Mouse (Mus musculus) left cerebral cortex, postnatal 25 days (tissue): ENCODE data around the gene Gm49405. TPM values are rescaled to one million over a fixed set of nuclear protein-coding genes. Genes with fewer than 3 reads are reported as not detected.
"Not testable (repeated sequence)": the region's sequence is repeated elsewhere in the genome, so short reads cannot be mapped to it uniquely, and the experiment has no call there.

Experiments
- DNase-seq, 2 experiments: peaks; one replicate each; pipeline ENCODE4 v3.0.0; 2022; ENCODE audit warnings: low spot score in 2 of 2, mixed read lengths in 1 of 2
- intact Hi-C: fragments of 180-260 bp; cut with DNase I; formaldehyde crosslinking; loops from one replicate; pipeline ENCODE4 v1.15.1; 2025
- total RNA-seq, 2 experiments: library from RNA; stranded (reverse); gene quantifications; 2 replicates each; pipeline ENCODE4 v1.2.3; 2021

Gm49405 gene
- total RNA-seq, 2 experiments from 2014 or later = 1.1 to 1.6 TPM

DNA sequence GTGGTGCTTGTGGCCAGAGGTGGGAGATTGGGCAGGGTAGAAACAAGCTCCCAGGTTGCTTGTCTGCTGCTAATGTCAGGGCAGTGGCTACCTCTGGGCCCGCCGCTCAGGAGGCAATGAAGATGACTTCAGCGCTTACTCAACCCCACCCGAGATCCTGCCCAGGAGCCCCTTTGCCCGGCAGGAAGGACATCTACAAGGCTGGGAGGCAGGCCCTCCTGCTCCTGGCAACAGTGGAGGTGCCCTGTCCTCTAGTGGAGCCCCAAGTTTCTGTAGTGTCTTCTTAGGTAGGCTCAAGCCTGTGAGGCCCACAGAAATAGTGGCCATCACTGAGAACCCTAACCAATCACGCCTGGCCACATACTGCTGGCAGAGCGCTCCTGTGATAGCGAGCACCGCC is 4.7 kb downstream of the Gm49405 start:
- intact Hi-C loops = no loop called here
- DNase-seq = no peak

DNA sequence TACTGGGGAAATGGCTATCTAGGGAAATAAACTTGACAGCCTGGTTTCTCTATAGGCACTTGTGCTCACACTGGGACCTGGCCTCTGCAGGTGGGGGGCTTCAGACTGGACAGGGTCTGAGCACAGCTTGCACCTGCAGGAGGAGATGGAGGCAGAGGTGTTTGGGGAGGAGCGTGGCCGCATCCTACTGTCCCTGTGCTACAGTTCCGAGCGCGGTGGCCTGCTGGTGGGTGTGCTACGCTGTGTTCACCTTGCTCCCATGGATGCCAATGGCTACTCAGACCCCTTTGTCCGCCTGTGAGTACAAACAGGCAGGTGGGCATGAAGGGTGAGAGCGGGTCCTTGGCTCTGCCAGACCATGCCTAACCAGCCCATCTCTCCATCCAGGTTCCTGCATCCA is 5.5 kb downstream of the Gm49405 start:
- intact Hi-C loops = no loop called here
- DNase-seq = no peak

DNA sequence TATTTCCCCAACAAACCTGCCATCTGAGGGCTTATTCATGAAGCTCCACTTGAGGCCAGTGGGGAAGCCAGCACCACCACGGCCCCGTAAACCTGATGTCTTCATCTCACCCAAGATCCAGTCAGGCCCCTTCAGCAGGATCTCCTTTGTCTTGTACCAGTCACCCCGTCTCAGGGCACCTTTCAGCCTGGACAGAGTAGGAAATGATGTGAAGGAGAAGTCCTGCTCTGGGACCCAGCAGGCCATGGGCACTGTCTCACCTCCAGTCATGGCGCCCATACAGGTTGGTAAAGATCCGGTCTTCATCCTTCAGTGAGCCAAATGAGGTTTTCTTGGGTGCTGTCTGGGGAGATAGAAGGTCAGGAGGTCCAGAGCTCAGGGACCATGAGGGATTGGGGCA is 10.7 kb downstream of the Gm49405 start:
- intact Hi-C loops = loop anchor here (10.0 kb wide), 1 partner anchor 294 kb away; the partner anchor contains the start of gene Grk2
- no peak for DNase-seq

DNA sequence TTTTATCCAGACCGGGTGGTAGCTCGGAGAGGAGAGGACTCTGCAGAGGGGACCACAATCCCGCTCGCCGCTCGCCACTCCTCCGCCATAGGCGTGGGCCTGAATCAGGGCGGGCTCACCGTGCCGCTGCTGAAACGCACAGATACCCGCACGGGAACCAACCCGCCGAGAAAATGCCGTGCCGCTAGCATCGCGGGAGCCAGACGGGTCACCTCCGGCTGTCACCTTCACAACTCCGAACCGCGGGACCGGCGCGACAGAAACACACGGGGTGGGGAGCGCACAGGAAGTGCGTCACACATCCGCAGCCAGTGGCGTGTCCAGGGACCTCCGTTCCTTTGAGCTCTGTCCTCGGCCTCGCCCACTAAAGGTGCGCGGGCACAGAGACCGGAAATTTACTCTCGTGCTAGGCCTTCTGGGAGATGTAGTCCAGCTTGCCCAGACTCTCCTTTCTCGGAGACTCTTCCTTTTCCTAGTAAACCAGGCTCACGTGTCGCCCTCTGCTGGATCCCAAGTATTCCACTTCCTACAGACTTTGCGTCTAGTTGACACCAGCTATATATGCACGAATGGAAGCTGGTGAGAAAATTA is 12.1 kb downstream of the Gm49405 start, which contains the start of gene Ndufv1:
Gene Ndufv1, minus strand, starts transcription at position 375 of the 591 bp plus-strand sequence.
- intact Hi-C loops = loop anchor here (1.0 to 10.0 kb wide), 3 partner anchors 12 to 292 kb away; partner anchors contain the start of genes Gm49405, Grk2 and Nudt8
- peak; percentile 98 to 100 for DNase-seq

DNA sequence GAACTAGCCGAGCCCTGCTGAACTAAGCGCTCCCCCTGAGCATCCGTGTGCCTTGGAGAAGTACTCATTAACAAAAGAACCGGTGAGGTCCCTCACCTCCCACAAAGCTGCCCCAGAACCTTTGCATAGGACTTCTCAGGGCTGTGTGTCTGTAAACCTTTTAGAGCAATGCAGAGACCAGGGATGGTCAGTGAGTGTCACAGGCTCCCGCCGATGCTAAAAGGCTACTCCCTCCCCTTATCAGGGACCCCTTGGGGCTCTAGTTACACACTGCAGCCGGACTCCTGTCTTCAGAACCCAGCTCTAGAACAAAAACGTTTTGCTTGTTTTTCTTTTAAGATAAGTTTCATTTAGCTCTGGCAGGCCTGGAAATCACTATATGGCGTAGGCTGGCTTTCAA is 12.6 kb downstream of the Gm49405 start:
- intact Hi-C loops = loop anchor here (1.0 to 10.0 kb wide), 2 partner anchors 67 to 292 kb away; partner anchors contain the start of gene Grk2

DNA sequence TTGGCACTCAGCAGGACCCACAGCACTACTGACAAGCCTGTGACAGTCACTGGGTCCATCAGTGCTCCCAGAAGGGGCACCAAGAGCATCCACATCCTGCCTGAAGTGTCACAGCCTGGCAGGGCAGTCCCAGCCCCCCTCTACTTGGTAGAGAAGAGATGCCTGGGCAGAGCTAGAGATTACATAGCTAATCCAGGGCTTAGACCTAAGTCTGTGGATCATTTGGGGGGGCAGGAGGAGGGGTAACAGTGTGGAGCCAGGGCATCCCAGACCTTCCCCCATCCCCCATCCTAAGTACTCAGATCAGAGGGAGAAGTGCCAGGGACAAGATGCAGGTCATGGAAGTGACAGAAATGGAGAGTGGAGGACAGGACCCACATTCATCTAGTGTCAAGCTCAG is 14.4 kb downstream of the Gm49405 start:
- DNase-seq = no peak
- intact Hi-C loops = loop anchor here (5.0 to 10.0 kb wide), 3 partner anchors 77 to 290 kb away; partner anchors contain the start of gene Grk2

More for the DNA sequence above, 12.6 kb downstream of the Gm49405 start:
- no peak for DNase-seq

DNA sequence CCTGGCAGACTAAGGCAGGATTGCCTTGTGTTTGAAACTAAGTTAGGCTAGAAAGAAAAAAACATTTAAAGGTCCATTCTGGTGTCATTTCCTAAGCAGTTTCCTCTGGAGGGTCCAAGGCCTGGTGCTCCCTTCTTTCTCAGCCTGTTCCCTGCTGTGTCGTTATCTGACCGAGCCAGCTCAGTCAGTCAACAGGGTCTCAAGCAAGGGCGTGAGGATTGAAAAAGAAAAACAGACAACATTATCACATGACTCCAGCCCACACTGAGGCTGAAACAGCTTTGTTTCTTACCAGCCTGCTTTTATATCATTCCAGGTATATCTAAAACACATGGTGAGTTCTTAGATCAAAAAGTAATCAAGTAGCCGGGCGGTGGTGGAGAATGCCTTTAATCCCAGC is 15.2 kb downstream of the Gm49405 start:
- DNase-seq = no peak
- intact Hi-C loops = loop anchor here (5.0 to 10.0 kb wide), 3 partner anchors 77 to 289 kb away; partner anchors contain the start of gene Grk2

DNA sequence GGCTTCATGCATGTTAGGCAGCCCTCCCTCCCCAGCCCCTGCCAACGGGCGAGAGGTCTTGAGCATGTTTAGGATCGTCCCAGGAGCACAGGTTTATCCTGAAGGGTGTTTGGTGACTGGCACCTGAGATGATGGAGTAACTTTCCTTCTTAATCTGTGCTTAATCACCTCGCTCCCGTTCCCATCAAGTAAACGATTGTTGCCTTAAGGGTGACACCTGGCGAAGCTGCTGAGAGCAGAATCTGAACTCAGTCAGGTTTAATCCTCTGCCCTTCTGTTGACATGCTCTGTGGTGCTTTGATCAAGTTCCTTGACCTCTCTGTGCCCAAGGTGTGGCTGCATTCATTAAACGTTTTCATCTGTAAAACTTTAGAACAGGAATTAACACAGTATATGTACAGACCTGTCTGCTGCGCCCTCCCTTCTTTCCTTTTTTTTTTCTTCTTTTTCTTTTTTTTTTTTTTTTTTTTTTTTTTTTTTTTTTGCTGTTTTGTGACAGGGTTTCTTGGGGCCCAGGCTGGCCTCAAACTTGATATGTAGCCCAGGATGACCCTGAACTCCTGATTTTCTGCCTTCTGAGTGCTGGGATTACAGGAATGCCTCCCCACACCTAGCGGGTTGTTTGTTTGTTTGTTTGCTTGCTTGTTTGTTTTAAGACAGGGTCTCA is 17.6 kb downstream of the Gm49405 start:
- intact Hi-C loops = loop anchor here (2.0 to 10.0 kb wide), 4 partner anchors 74 to 287 kb away; partner anchors contain the start of gene Grk2
- no peak for DNase-seq

DNA sequence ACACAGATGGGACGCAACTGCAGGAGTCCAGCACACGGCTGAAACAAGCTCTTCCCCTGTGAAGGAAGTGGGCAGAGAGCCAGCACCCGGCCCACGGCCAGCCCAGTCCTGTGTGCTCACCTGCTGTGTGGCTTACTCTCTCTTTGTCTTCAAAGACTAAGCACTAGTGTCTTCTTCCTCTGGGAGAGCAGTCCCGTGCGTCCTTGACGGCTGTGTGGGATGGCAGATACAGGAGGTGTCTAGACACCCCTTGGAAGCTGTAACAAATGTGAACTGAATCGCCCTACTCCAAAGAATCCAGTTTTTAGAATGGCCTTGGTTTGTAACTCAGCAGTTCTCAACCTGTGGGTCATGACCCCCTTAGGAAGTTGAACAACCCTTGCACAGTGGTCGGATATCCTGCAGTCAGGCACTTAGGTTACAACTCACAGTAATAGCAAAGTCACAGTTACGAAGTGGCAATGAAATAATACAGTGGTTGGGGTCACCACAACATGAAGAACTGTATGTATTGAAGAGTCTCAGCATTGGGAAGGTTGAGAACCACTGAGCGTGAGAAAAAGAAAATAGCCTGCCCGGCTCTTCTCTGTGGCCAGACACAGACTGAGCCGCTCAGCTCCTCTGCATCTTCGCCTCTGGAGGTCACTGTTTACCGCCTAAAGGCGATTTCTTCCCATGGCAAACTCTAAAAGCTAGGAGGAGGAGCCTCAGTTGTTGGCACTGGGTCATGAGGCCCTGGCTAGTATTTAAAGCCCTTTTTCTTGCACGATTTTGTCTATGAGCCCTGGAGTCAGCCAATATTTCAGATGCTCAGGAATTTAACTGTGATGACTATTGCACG is 18.5 kb downstream of the Gm49405 start:
- DNase-seq = peak; percentile 77 to 88
- intact Hi-C loops = loop anchor here (1.0 to 10.0 kb wide), 5 partner anchors 29 to 286 kb away; partner anchors contain the start of gene Grk2

DNA sequence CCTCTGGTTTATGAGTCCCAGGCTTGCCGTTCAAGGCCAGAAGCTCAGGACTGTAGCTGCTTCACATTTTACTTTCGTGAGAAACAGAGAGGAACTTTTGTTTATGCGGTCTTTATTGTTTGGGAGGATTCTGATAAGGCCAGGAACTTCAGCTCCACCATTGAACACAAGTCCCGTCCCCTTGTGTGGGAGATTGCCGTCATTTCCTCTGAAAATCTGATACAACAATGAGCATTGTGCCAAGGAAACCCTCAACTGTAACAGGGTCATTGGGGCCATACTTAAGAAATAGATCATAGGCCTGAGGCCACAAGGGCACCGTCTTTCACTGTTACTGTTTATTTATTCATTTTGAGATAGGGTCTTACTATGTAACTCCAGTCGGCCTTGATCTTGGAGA is 22.8 kb downstream of the Gm49405 start:
- no peak for DNase-seq
- intact Hi-C loops = no loop called here

DNA sequence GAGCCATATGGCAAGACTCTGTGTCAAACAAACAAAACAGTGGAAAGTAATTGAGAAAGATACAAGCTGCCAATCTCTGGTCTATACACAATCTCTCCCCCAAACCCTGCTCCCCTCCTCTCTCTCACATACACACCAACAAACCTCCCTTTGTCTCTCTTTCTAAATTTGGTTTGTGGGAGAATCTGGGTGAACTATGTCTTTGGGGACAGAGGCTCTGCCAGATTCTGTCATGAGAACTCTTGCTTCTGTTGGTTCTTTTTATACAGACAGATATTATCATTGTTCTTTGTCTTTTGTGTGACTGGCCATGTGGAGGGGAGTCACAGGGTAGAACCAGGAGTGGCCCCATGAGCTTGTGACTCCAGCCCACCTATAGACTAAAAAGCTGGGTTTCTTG is 27.1 kb downstream of the Gm49405 start:
- no peak for DNase-seq
- intact Hi-C loops = loop anchor here (5.0 kb wide), 1 partner anchor 60 kb away; no protein-coding TSS in a partner anchor

DNA sequence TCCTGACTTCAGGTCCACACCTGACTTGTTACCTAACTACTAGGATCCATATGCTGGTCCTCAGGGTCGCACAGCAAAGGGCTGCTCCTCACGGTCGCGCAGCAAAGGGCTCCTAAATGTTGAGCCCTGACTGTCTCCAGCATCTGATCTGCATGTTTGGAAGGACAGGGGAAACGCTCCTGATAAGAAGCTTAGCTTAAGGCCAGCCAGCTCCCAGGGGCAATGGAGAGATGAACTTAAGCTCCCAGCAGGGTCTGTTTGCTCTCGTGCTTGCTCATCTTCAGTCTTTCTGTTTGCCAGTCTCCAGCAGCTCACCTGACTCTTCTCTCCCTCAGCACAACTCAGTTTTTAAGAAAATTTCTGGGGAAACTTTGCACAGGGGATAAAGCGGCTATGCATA is 32.2 kb downstream of the Gm49405 start:
- intact Hi-C loops = no loop called here
- DNase-seq = no peak

DNA sequence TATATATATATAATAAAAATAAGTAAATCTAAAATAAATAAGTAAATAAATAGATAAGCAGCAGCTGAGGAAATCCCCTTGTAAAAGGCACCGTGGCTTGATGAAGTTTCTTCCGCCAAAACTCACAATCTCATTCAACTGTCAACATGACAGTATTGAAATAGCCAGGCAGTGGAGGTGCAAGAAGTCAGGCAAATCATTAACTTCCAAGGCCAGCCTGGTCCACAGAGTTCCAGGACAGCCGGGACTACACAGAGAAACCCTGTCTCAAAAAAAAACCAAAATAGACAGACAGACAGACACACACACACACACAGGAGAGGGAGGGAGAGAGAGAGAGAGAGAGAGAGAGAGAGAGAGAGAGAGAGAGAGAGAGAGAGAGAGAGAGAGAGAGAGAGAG is 32.9 kb downstream of the Gm49405 start:
- intact Hi-C loops = no loop called here

DNA sequence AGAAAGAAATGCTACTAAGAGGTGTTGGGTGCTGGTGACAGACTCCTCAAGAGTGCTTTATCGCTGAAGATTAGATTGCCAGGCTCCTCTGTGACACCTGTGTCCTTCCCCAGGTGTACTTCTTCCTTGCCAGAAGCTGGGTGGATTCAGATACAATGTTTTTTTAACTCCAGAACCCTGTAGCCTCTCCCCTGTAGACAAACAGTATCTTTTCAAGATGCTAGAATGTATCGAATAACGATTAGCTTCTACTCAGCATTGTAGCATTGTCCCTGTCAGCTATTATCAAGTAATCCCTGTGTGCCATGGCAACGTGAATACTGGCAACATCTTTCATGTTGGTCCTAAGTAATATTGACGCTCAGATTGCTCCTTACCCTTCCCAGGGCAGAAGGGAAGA is 33.3 kb downstream of the Gm49405 start:
- intact Hi-C loops = no loop called here
- DNase-seq = no peak

More for the DNA sequence above, 32.9 kb downstream of the Gm49405 start:
- no peak for DNase-seq

DNA sequence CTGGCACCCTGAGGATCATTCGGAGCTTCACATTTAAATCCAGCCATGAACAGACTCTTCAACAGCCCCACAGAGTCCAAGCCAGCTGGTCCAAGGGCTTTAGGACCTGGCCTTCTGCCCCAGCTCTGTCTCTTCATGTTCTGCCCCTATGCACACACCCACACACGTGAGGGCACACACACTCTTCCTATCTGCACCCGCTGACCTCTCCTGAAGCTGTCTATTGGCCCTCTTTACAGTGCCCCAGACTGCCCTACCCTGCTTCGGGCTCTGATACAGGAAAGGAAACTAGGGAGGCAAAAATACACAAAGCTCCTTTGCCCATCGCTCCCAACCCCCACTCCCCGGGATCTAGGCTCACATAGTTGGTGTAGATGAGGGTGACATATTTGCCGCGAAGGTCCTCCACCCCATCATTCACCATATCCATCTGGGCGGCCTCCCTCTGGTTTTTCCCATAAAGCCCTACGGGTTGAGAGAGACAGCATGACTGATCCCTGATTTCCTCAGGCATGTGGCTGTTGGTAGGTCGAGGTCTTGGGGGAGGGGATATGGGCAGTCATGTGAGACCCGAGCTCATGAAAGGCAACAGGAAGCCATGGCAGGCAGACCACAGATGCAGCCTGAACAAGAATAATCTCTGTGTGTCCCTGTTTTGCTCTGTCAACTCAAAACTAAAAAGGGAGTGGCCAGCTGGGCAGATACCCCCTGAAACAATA is 36.1 kb downstream of the Gm49405 start:
- DNase-seq = no peak
- intact Hi-C loops = no loop called here

DNA sequence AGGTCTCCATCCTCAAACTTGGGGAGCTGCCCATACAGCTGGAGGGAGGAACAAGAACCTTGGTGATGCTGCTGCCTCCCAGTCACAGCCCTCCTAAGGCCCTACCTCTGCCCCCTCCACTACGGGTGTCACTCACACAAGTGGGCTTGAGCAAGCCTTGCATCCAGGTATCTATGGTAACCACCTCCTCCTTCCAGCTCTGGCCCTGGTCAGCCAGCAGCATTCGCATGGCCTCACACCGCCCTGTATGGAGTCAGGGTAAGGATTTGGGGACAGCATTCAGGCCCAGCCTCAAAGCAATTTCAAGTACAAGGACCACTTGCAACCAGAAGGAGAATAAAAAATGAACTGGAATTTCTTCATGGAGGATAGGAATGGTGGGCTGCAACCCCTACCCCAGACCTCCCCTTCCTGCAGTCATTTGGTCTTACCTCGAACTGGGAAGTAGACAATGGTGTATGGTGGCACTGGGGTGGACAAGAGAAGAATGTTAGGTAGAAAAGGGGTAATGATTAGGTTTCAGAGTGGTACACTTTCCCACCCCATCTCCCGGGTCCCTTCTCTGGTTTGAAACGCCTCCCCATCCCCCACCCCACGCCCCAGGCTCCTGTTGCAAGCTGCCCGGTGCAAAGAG is 36.8 kb downstream of the Gm49405 start:
- intact Hi-C loops, DNase-seq: not testable (repeated sequence)

DNA sequence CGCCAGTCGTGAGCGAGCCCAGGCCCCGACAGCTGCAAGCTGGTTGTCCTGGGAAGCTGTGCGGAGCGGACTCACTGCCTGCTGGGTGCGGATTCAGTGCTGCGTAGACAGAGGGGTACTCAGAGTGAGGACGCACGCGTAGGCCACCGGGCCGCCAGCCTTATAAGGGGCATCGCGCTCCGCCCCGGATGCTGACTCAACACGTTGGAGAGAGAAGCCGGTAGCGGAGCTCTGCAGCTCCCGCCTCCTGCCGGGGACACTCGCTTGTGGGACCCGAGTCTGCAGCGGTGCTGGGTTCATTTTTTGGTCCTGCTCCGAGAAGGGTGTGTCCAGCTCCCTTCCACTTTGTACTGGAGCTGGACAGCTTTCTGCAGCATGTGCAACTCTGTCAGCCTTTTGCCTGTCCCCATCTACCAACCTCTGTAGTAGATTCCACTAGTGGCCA is 37.4 kb downstream of the Gm49405 start, which contains the start of gene Gstp1:
Gene Gstp1, minus strand, starts transcription at position 198 of the 445 bp plus-strand sequence.
- DNase-seq = peak; percentile 86 to 91
- intact Hi-C loops = no loop called here

DNA sequence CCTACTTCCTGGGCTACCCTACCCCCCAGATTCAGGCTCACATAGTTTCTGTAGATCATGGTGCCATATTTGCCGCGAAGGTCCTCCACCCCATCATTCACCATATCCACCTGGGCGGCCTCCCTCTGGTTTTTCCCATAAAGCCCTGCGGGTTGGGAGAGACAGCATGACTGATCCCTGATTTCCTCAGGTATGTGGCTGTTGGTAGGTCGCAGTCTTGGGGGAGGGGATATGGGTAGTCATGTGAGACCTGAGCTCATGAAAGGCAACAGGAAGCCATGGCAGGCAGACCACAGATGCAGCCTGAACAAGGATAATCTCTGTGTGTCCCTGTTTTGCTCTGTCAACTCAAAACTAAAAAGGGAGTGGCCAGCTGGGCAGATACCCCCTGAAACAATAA is 40.5 kb downstream of the Gm49405 start:
- not testable (repeated sequence) for DNase-seq

DNA sequence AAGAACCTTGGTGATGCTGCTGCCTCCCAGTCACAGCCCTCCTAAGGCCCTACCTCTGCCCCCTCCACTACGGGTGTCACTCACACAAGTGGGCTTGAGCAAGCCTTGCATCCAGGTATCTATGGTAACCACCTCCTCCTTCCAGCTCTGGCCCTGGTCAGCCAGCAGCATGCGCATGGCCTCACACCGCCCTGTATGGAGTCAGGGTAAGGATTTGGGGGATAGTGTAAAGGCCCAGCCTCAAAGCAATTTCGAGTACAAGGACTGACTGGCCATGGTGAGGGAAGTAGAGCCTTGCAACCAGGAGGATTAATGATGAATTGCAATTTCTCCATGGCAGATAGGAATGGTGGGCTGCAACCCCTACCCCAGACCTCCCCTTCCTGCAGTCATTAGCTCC is 41.1 kb downstream of the Gm49405 start:
- DNase-seq, intact Hi-C loops: not testable (repeated sequence)

More for the DNA sequence above, 40.5 kb downstream of the Gm49405 start:
- intact Hi-C loops = not testable (repeated sequence)
